Mouse (Mus musculus) spleen, adult 18-20 months (tissue): ENCODE results near the gene Rasal2.

Experiments
- DNase-seq, 2 experiments: peaks; one replicate each; pipeline ENCODE4 v3.0.0; 2022; ENCODE audit warnings: mixed read lengths in 2 of 2

Gene Rasal2

GRCm38 (mm10) chr1:157412454-157413369 is at the start of gene Rasal2:
Gene Rasal2, minus strand, starts transcription at chr1:157412595.
- peak; percentile 79 to 88 for DNase-seq

GRCm38 (mm10) chr1:157461276-157461675 is 48.9 kb upstream of the Rasal2 start:
- no peak for DNase-seq

- DNase-seq: no peak
These were observed 47.5 kb upstream of the Rasal2 start for GRCm38 (mm10) chr1:157459904-157460303.

GRCm38 (mm10) chr1:157458421-157459208 is 46.2 kb upstream of the Rasal2 start, which contains the start of gene Cryzl2:
Gene Cryzl2, plus strand, starts transcription at chr1:157458577.
- peak; percentile 66 to 77 for DNase-seq

- no peak for DNase-seq
These were observed 45.4 kb upstream of the Rasal2 start for GRCm38 (mm10) chr1:157457789-157458188.

GRCm38 (mm10) chr1:157454876-157455275 is 42.5 kb upstream of the Rasal2 start:
- DNase-seq: no peak

- DNase-seq: no peak
These were observed 40.6 kb upstream of the Rasal2 start for GRCm38 (mm10) chr1:157452759-157453549.

GRCm38 (mm10) chr1:157452284-157452683 is 39.9 kb upstream of the Rasal2 start:
- no peak for DNase-seq

GRCm38 (mm10) chr1:157449981-157450636 is 37.7 kb upstream of the Rasal2 start:
- no peak for DNase-seq

GRCm38 (mm10) chr1:157449532-157449931 is 37.1 kb upstream of the Rasal2 start:
- no peak for DNase-seq

GRCm38 (mm10) chr1:157448805-157449188 is 36.4 kb upstream of the Rasal2 start:
- DNase-seq: no peak

GRCm38 (mm10) chr1:157448164-157448804 is 35.9 kb upstream of the Rasal2 start:
- no peak for DNase-seq

- no peak for DNase-seq
These were observed 34.7 kb upstream of the Rasal2 start for GRCm38 (mm10) chr1:157447142-157447541.

- DNase-seq: peak; percentile 21 to 49
These were observed 33.9 kb upstream of the Rasal2 start for GRCm38 (mm10) chr1:157446325-157446724.

- no peak for DNase-seq
These were observed 33.1 kb upstream of the Rasal2 start for GRCm38 (mm10) chr1:157445398-157445910.

- DNase-seq: no peak
These were observed 32.4 kb upstream of the Rasal2 start for GRCm38 (mm10) chr1:157444632-157445300.

- no peak for DNase-seq
These were observed 31.5 kb upstream of the Rasal2 start for GRCm38 (mm10) chr1:157443723-157444561.

- no peak for DNase-seq
These were observed 30.8 kb upstream of the Rasal2 start for GRCm38 (mm10) chr1:157443026-157443722.

GRCm38 (mm10) chr1:157439973-157440641 is 27.7 kb upstream of the Rasal2 start:
- DNase-seq: no peak
